Mouse (Mus musculus) G1E (cell line): ENCODE data around the gene Khdc4.

ENCODE experiments used
- CTCF ChIP-seq: IDR thresholded peaks from 2 replicates; pipeline ENCODE4 v1.5.1; 2012; ENCODE audit warnings: low read depth, low read length, inconsistent platforms, mixed read lengths
- GATA2 ChIP-seq: IDR thresholded peaks from 2 replicates; pipeline ENCODE4 v1.6.1; 2012; ENCODE audit warnings: low read depth, low read length, inconsistent platforms, borderline replicate concordance
- TAL1 ChIP-seq: conservative IDR thresholded peaks from 2 replicates; pipeline ENCODE4 v1.6.1; 2012; ENCODE audit warnings: low read depth, low read length, inconsistent platforms, mixed read lengths

DNA sequence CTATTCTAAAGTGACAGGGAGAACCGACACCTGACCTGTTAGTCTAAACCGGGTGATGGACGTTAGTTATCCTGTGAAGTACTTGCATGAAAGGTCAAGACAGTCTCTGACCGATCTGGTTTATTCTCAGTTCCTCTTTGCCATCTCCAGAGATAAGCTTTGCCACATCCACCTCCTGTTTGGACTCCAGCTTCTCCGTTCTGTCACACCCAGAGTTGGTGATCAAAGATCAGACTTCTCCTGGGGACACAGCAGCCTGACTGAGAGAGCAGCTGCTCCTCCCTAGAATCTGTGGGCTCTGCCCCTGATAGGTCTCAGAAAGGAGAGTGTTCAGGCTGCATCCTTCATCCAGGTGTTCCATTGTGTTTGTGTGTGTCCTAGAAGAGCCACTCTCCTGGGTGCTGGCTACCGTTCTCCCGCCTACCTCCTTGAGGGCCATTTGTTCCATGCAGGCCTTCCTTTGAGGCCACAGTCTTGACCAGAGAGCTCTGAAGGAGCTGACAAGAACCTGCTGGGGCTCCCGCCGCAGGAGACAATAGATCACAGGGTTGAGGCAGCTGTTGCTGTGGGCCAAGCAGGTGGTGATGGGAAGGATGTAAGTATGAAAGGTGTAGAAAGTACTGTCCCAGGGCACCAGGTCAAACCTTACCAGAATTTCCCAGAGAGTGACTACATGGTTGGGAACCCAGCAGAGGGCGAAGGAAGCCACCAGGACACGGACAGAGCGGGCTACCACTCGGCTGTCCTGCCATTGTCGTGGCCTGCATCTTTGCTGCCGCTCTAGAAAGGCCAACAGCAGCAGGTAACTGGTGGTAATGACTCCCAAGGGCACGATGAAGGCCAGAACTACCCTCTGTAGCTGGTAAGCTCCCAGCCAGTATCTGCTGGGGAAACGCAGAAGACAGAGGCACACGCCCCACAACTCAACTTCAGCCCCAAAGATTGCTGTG is 33.7 kb upstream of the Khdc4 start:
- TF ChIP-seq TAL1 (no peak), GATA2 (no peak), CTCF (no peak)
